Mouse (Mus musculus) forebrain, embryonic 10.5 days (tissue): ENCODE measurements around the gene Dpp6. TPM values are rescaled to one million over a fixed set of nuclear protein-coding genes. Genes with fewer than 3 reads are reported as not detected.

ENCODE experiments used
- DNase-seq: peaks from one replicate; pipeline ENCODE4 v3.0.0-alpha.2; 2017; ENCODE audit warnings: low spot score; ENCODE audit errors: extremely low spot score
- H3K27ac ChIP-seq: fragments of 300-500 bp; sonication (generic); 2 replicates; pipeline ENCODE4 v1.5.1; 2016; ENCODE audit warnings: mild to moderate bottlenecking
- H3K27me3 ChIP-seq: fragments of 300-500 bp; sonication (generic); 2 replicates; pipeline ENCODE4 v1.6.1; 2016; ENCODE audit warnings: mild to moderate bottlenecking; ENCODE audit not compliant: poor library complexity, severe bottlenecking
- H3K36me3 ChIP-seq: fragments of 300-500 bp; sonication (generic); replicated peaks from 2 replicates; pipeline ENCODE4 v1.6.1; 2016; ENCODE audit warnings: mild to moderate bottlenecking, moderate library complexity
- H3K4me1 ChIP-seq: fragments of 300-500 bp; sonication (generic); 2 replicates; pipeline ENCODE4 v1.6.1; 2016
- H3K4me3 ChIP-seq: fragments of 300-500 bp; sonication (generic); 2 replicates; pipeline ENCODE4 v1.5.1; 2016; ENCODE audit warnings: mild to moderate bottlenecking, moderate library complexity
- H3K9me3 ChIP-seq: fragments of 300-500 bp; sonication (generic); 2 replicates; pipeline ENCODE4 v1.6.1; 2016; ENCODE audit warnings: mild to moderate bottlenecking, moderate library complexity
- WGBS: fragments of 180-500 bp; shearing (Covaris S2); methylation state at CpG from one replicate; pipeline ENCODE4 v1.1.7; 2016; 5-methylcytosine and 5-hydroxymethylcytosine counted together
- polyA plus RNA-seq: library from polyadenylated mRNA; unstranded; fragments of >200 nt; fragmentation: Nextera tagmentation; extraction: Ambion mirVana; gene quantifications from 2 replicates; pipeline ENCODE4 v1.2.1, GENCODE M21; 2016

The Dpp6 gene
- polyA plus RNA-seq, 1 experiment from 2014 or later: 2.9 TPM

GRCm38 (mm10) chr5:27048926-27049325, 231.9 kb downstream of the Dpp6 start:
- Histone ChIP-seq H3K4me3 (peak overlapping the region; percentile 61), H3K36me3 (no peaks in the 10 kb centered on the region), H3K27ac (no peak overlapping the region), H3K9me3 (no peaks in the 10 kb centered on the region), H3K27me3 (peaks cover 45% of the 10 kb centered on the region), H3K4me1 (peaks cover 31% of the 10 kb centered on the region)
- no peak for DNase-seq
- 8% methylated on average over 9 of the region's 9 CpGs for WGBS

GRCm38 (mm10) chr5:27049341-27050091, 232.5 kb downstream of the Dpp6 start:
- Histone ChIP-seq H3K4me1 (peaks cover 30% of the 10 kb centered on the region), H3K27ac (peak overlapping the region; percentile 72), H3K36me3 (no peaks in the 10 kb centered on the region), H3K9me3 (no peaks in the 10 kb centered on the region), H3K4me3 (peak overlapping the region; percentile 61), H3K27me3 (peaks cover 45% of the 10 kb centered on the region)
- DNase-seq: peak; percentile 20
- WGBS: 1% methylated on average over 55 of the region's 55 CpGs

GRCm38 (mm10) chr5:27051250-27051649, 234.2 kb downstream of the Dpp6 start:
- DNase-seq: no peak
- Histone ChIP-seq H3K27me3 (peaks cover 45% of the 10 kb centered on the region), H3K9me3 (no peaks in the 10 kb centered on the region), H3K4me1 (peaks cover 27% of the 10 kb centered on the region), H3K27ac (no peak overlapping the region), H3K4me3 (no peak overlapping the region), H3K36me3 (no peaks in the 10 kb centered on the region)
- 51% methylated on average over 3 of the region's 3 CpGs for WGBS

GRCm38 (mm10) chr5:27052441-27052840, 235.4 kb downstream of the Dpp6 start:
- WGBS: 41% methylated on average over 2 of the region's 2 CpGs
- Histone ChIP-seq H3K27ac (no peak overlapping the region), H3K4me1 (peaks cover 27% of the 10 kb centered on the region), H3K27me3 (peaks cover 42% of the 10 kb centered on the region), H3K4me3 (no peak overlapping the region), H3K9me3 (no peaks in the 10 kb centered on the region), H3K36me3 (no peaks in the 10 kb centered on the region)
- DNase-seq: no peak

- Histone ChIP-seq H3K36me3 (no peaks in the 10 kb centered on the region), H3K9me3 (no peaks in the 10 kb centered on the region), H3K4me1 (peaks cover 8% of the 10 kb centered on the region), H3K27me3 (peaks cover 3% of the 10 kb centered on the region; the same call in 1 of the 2 replicates), H3K27ac (no peak overlapping the region), H3K4me3 (no peak overlapping the region)
- DNase-seq: no peak
- 68% methylated on average over 5 of the region's 5 CpGs for WGBS
Measured at GRCm38 (mm10) chr5:27056436-27056835, 239.4 kb downstream of the Dpp6 start.

GRCm38 (mm10) chr5:27060114-27060513, 243.1 kb downstream of the Dpp6 start:
- DNase-seq: no peak
- WGBS: 84% methylated on average over 4 of the region's 4 CpGs
- no peaks in the 10 kb centered on the region for H3K9me3 ChIP-seq
- H3K27ac ChIP-seq: no peak overlapping the region
- peaks cover 8% of the 10 kb centered on the region for H3K4me1 ChIP-seq
- no peak overlapping the region for H3K4me3 ChIP-seq
- no peaks in the 10 kb centered on the region for H3K27me3 ChIP-seq
- no peaks in the 10 kb centered on the region for H3K36me3 ChIP-seq

- H3K4me1 ChIP-seq: peaks cover 8% of the 10 kb centered on the region
- no peaks in the 10 kb centered on the region for H3K27me3 ChIP-seq
- no peaks in the 10 kb centered on the region for H3K9me3 ChIP-seq
- WGBS: 86% methylated on average over 1 of the region's 1 CpGs
- DNase-seq: no peak
- H3K4me3 ChIP-seq: no peak overlapping the region
- no peaks in the 10 kb centered on the region for H3K36me3 ChIP-seq
- H3K27ac ChIP-seq: no peak overlapping the region
Measured at GRCm38 (mm10) chr5:27063871-27064270, 246.9 kb downstream of the Dpp6 start.

- WGBS: 82% methylated on average over 4 of the region's 4 CpGs
- DNase-seq: no peak
- Histone ChIP-seq H3K27ac (no peak overlapping the region), H3K4me3 (no peak overlapping the region), H3K27me3 (no peaks in the 10 kb centered on the region), H3K9me3 (no peaks in the 10 kb centered on the region), H3K4me1 (no peaks in the 10 kb centered on the region), H3K36me3 (no peaks in the 10 kb centered on the region)
Measured at GRCm38 (mm10) chr5:27066837-27067236, 249.8 kb downstream of the Dpp6 start.

- Histone ChIP-seq H3K9me3 (no peaks in the 10 kb centered on the region), H3K27me3 (no peaks in the 10 kb centered on the region), H3K27ac (no peak overlapping the region), H3K36me3 (no peaks in the 10 kb centered on the region), H3K4me1 (no peaks in the 10 kb centered on the region), H3K4me3 (no peak overlapping the region)
- 33% methylated on average over 8 of the region's 8 CpGs for WGBS
- DNase-seq: peak; percentile 47
Measured at GRCm38 (mm10) chr5:27075131-27075591, 258.2 kb downstream of the Dpp6 start.

GRCm38 (mm10) chr5:27076046-27076445, 259.0 kb downstream of the Dpp6 start:
- Histone ChIP-seq H3K36me3 (no peaks in the 10 kb centered on the region), H3K27ac (no peak overlapping the region)
- 43% methylated on average over 1 of the region's 1 CpGs for WGBS

GRCm38 (mm10) chr5:27077821-27078220, 260.8 kb downstream of the Dpp6 start:
- no peak overlapping the region for H3K4me3 ChIP-seq
- no peaks in the 10 kb centered on the region for H3K4me1 ChIP-seq
- no peaks in the 10 kb centered on the region for H3K36me3 ChIP-seq
- no peak overlapping the region for H3K27ac ChIP-seq
- 76% methylated on average over 1 of the region's 1 CpGs for WGBS
- H3K9me3 ChIP-seq: no peaks in the 10 kb centered on the region
- DNase-seq: no peak
- H3K27me3 ChIP-seq: no peaks in the 10 kb centered on the region

More at GRCm38 (mm10) chr5:27076046-27076445, 259.0 kb downstream of the Dpp6 start:
- Histone ChIP-seq H3K4me3 (no peak overlapping the region), H3K27me3 (no peaks in the 10 kb centered on the region), H3K4me1 (no peaks in the 10 kb centered on the region), H3K9me3 (no peaks in the 10 kb centered on the region)
- no peak for DNase-seq

- Histone ChIP-seq H3K36me3 (no peaks in the 10 kb centered on the region), H3K9me3 (no peaks in the 10 kb centered on the region)
- 78% methylated on average over 1 of the region's 1 CpGs for WGBS
Measured at GRCm38 (mm10) chr5:27081275-27081674, 264.3 kb downstream of the Dpp6 start.

GRCm38 (mm10) chr5:27083762-27084161, 266.8 kb downstream of the Dpp6 start:
- Histone ChIP-seq H3K36me3 (no peaks in the 10 kb centered on the region), H3K9me3 (no peaks in the 10 kb centered on the region), H3K27ac (no peak overlapping the region), H3K27me3 (no peaks in the 10 kb centered on the region), H3K4me1 (no peaks in the 10 kb centered on the region), H3K4me3 (no peak overlapping the region)
- WGBS: 82% methylated on average over 4 of the region's 4 CpGs
- DNase-seq: no peak

More at GRCm38 (mm10) chr5:27081275-27081674, 264.3 kb downstream of the Dpp6 start:
- Histone ChIP-seq H3K27ac (no peak overlapping the region), H3K4me3 (no peak overlapping the region), H3K27me3 (no peaks in the 10 kb centered on the region), H3K4me1 (no peaks in the 10 kb centered on the region)
- DNase-seq: no peak
